Mouse (Mus musculus): ENCODE measurements around the gene Phgr1.

DNA sequence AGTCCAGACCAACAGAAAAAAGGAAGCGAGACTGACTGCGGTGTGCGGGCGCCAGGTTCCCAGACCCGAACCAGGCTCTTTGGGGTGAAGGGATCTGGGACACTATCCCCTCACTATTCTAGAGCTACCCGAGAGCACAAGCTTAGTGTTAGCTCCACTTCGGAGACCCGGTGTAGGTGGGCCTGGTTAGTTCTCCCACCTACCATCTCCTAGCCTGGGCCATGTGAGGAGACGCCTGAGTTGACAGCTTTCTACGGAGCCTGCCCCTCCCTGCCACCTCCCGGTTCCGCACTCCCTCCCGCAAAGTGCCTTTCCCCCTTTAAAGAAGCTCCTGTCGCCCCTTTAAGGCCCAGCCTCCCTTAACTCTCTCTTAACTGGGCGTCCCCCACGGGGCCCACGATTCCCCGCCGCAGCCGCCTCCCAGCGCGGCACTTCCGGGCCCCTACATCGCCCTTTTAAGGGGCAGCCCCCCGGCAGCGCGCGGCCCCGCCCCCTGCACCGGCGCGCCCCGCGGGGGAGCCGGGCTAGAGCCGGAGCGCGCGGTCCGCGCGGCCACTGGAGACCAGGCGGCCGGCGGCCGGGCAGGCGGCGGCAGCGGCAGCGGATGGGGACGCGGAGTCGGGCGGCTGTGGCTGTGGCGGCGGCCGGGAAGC, 27.2 kb upstream of the Phgr1 start, which contains the start of gene Inafm2:
- no peak for TF ChIP-seq CTCF (IDR thresholded peaks at IDR 0.05; ENCODE audit: low read depth, low read length)
- TF ChIP-seq POLR2A (IDR thresholded peaks at IDR 0.05; ENCODE audit: extremely low read depth, insufficient read depth, low read length): peak; percentile 42; the same call in 1 of the 2 replicates

Data from liver, adult 2 months (tissue).